Mouse (Mus musculus) lung, adult 2 months (tissue): ENCODE results near the gene Bub1b.

ENCODE experiments used
- CTCF ChIP-seq: fragments of 200-500 bp; IDR thresholded peaks from 2 replicates; pipeline ENCODE4 v1.5.1; 2011; ENCODE audit warnings: mild to moderate bottlenecking, low read length, control low read depth; ENCODE audit not compliant: insufficient read depth
- POLR2A ChIP-seq: fragments of 200-500 bp; IDR thresholded peaks from 2 replicates; pipeline ENCODE4 v1.6.1; 2011; ENCODE audit warnings: low read depth, mild to moderate bottlenecking, control low read depth, low read length, borderline replicate concordance; ENCODE audit errors: extremely low read depth

DNA sequence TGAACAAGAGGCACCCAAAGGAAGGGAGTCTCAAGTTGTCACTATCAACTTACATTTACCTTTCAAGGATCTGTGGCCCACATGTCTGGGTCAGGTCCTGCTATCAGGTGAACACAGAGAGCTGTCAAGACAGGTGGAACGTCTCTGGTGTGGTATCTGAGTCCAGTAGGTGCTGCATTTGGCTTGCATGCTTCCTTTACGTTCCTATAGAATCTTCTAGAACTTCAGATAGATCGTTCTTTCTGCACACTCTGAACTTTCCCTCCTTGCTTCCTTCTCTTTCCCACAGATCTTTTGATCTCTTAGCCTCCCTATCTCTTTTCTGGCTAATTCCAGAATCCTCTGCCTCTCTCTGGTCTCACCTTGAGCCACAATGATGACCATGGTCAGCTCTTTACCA is 39.6 kb upstream of the Bub1b start:
- TF ChIP-seq CTCF = no peak
- TF ChIP-seq POLR2A = no peak
